Mouse (Mus musculus): ENCODE data around the gene Pde4d. TPM values are rescaled to one million over a fixed set of nuclear protein-coding genes. Genes with fewer than 3 reads are reported as not detected.
A peak's percentile ranks its signal among the peaks of the same experiment; 100 is the strongest.

The Pde4d gene
- polyA plus RNA-seq, 1 experiment from 2014 or later, result 19.0 TPM

MicroRNAs encoded within 50 kb of the gene (microRNA counts, 519-probe panel; counts per million panel counts)
- microRNA mmu-miR-1904 (not detected), microRNA mmu-miR-582-3p (not detected), microRNA mmu-miR-582-5p (not detected)

Small RNAs within 50 kb of the gene (microRNA-seq; reads per million reads assigned to microRNA genes)
- gene Mir1904 (ENCODE audit: borderline number of aligned reads), result not detected
- 23.9 reads per million, percentile 34 among the genes with 10 or more reads in this experiment for gene Mir582 (ENCODE audit: borderline number of aligned reads)

Other genes with a start within 250 kb of the Pde4d start
- 3.4 and 4.0 TPM in 2 replicates for gene Elovl7, start 235.5 kb upstream of the Pde4d start, polyA plus RNA-seq (2014; fragmentation: Nextera tagmentation; extraction: Ambion mirVana)
- 13.5 and 14.9 TPM in 2 replicates for gene Depdc1b, start 133.6 kb upstream of the Pde4d start, polyA plus RNA-seq (2014; fragmentation: Nextera tagmentation; extraction: Ambion mirVana)